In genomic region chr19:45575632-45576001, GRCm38 (mm10) we compare ENCODE assay signal across 9 mouse cellular contexts. TPM values are rescaled to one million over a fixed set of nuclear protein-coding genes. Genes with fewer than 3 reads are reported as not detected.
DNase-seq lines count a peak whose midpoint lies in the region; ATAC-seq and TF ChIP-seq lines count a peak whose summit lies in the region.
"Had no signal": no experiment of that assay in that cellular context is flagged by ENCODE, and none has a peak within 500 bp of the region (broad histone marks: within the 10 kb centered on the region; RNA-seq: fewer than 3 reads in every experiment).

No protein-coding gene starts in this region.

- peaks cover 9% of the 10 kb centered on the region for H3K36me3 ChIP-seq in lung, embryonic 16.5 days (ENCODE audit: control insufficient read depth, insufficient read depth, low read length)
- peaks cover 50% of the 10 kb centered on the region for H3K36me3 ChIP-seq in limb, embryonic 12.5 days

- H3K9ac ChIP-seq in lung, embryonic 16.5 days (ENCODE audit: low read length): no peak overlapping the region
- H3K9ac ChIP-seq in limb, embryonic 12.5 days (replicated peaks): 0 out of 2 replicates have a peak overlapping the region, but pooled peaks have one; percentile 9

- ATAC-seq in lung, embryonic 16.5 days (ENCODE audit: low read depth): peak; percentile 62
- no peak for ATAC-seq in limb, embryonic 12.5 days (ENCODE audit: insufficient number of reproducible peaks, insufficient read depth, low FRiP score, low TSS enrichment, low read depth)
- 0 out of 2 replicates have a peak, but pooled peaks have one; percentile 27 for ATAC-seq in monocyte, adult 5-6 weeks (replicated peaks; ENCODE audit: insufficient number of reproducible peaks, low FRiP score, low TSS enrichment, poor library complexity, severe bottlenecking)

- no peaks in the 10 kb centered on the region for H3K9me3 ChIP-seq in lung, embryonic 16.5 days (ENCODE audit: control insufficient read depth, low read length)
- no peaks in the 10 kb centered on the region for H3K9me3 ChIP-seq in limb, embryonic 12.5 days

- no peak overlapping the region for H3K4me3 ChIP-seq in lung, embryonic 16.5 days (ENCODE audit: low read length)
- H3K4me3 ChIP-seq in lung, adult 2 months (replicated peaks; ENCODE audit: extremely low read depth, low read depth, low read length): no peak overlapping the region
- no peak overlapping the region for H3K4me3 ChIP-seq in limb, embryonic 12.5 days (replicated peaks)

- no peaks in the 10 kb centered on the region for H3K27me3 ChIP-seq in lung, embryonic 16.5 days (ENCODE audit: control insufficient read depth, insufficient read depth, low read depth, low read length)
- H3K27me3 ChIP-seq in limb, embryonic 12.5 days: no peaks in the 10 kb centered on the region

- peak overlapping the region; percentile 88 for H3K27ac ChIP-seq in lung, embryonic 16.5 days (ENCODE audit: low read length)
- H3K27ac ChIP-seq in limb, embryonic 12.5 days: peak overlapping the region; percentile 37; the same call in 1 of the 2 replicates

- peaks cover 35% of the 10 kb centered on the region for H3K4me1 ChIP-seq in lung, embryonic 16.5 days (replicated peaks; ENCODE audit: control insufficient read depth, insufficient read depth, low read length)
- peaks cover 12% of the 10 kb centered on the region for H3K4me1 ChIP-seq in lung, adult 2 months (ENCODE audit: control insufficient read depth, insufficient read depth, low read length)
- H3K4me1 ChIP-seq in limb, embryonic 12.5 days (replicated peaks): peaks cover 46% of the 10 kb centered on the region

- peak overlapping the region; percentile 13; the same call in 1 of the 2 replicates for H3K4me2 ChIP-seq in lung, embryonic 16.5 days (ENCODE audit: low read depth, low read length)
- no peak overlapping the region for H3K4me2 ChIP-seq in limb, embryonic 12.5 days

- TF ChIP-seq POLR2A in lung, adult 2 months (IDR thresholded peaks at IDR 0.05; ENCODE audit: borderline replicate concordance, extremely low read depth, low read depth, low read length): no peak

- WGBS in lung, embryonic 16.5 days: 5% methylated on average over 8 of the region's 8 CpGs
- 13% methylated on average over 8 of the region's 8 CpGs for WGBS in lung, adult 2 months
- 10% methylated on average over 8 of the region's 8 CpGs for WGBS in limb, embryonic 12.5 days

- DNase-seq in lung, adult 2 months: no peak
- peak; percentile 70 for DNase-seq in embryo, embryonic 9.5 days (ENCODE audit: extremely low spot score)
- no peak for DNase-seq in gastrocnemius, postnatal 4 days (ENCODE audit: low spot score in 2 of 2)
- no peak for DNase-seq in cerebellum, postnatal 10 days
- no peak for DNase-seq in ovary, postnatal 14 days (ENCODE audit: low spot score)
- DNase-seq: gastrocnemius, postnatal 36 days had no signal

- TF ChIP-seq CTCF in lung, adult 2 months (IDR thresholded peaks at IDR 0.05; ENCODE audit: insufficient read depth, low read length): no peak

RNA-seq across cellular contexts. Expression of gene Gm17018, which starts 15.2 kb away (rescaled TPM):
- polyA plus RNA-seq in lung, embryonic 16.5 days (2015; fragmentation: Nextera tagmentation; extraction: Ambion mirVana): 55.0 and 60.5 TPM in 2 replicates
- polyA plus RNA-seq in lung, adult 2 months (2012; rRNA removed): 6.6 and 7.5 TPM in 2 replicates
- 50.5 and 53.7 TPM in 2 replicates for polyA plus RNA-seq in limb, embryonic 12.5 days (2016; fragmentation: Nextera tagmentation; extraction: Ambion mirVana)
- total RNA-seq in monocyte, adult 5-6 weeks (2017): 16.6 to 18.7 TPM (median 16.9 TPM) in 3 replicates
- 10 to 100 TPM; 13.1 to 13.6 TPM for total RNA-seq in gastrocnemius, postnatal 4 days (2021)

RNA-seq across cellular contexts. Expression of gene Poll, which starts 15.3 kb away (rescaled TPM):
- polyA plus RNA-seq in lung, embryonic 16.5 days (2015; fragmentation: Nextera tagmentation; extraction: Ambion mirVana): 17.4 and 18.7 TPM in 2 replicates
- polyA plus RNA-seq in lung, adult 2 months (2012; rRNA removed): 9.1 and 10.6 TPM in 2 replicates
- 17.7 and 20.1 TPM in 2 replicates for polyA plus RNA-seq in limb, embryonic 12.5 days (2016; fragmentation: Nextera tagmentation; extraction: Ambion mirVana)
- 4.7 to 6.3 TPM (median 5.7 TPM) in 3 replicates for total RNA-seq in monocyte, adult 5-6 weeks (2017)
- 10 to 100 TPM in 1 of 2 experiments, 1 to 10 TPM in 1; 8.5 to 10.6 TPM for total RNA-seq in gastrocnemius, postnatal 4 days (2021)
